Mouse (Mus musculus): ENCODE results near the gene Ckb. TPM values are rescaled to one million over a fixed set of nuclear protein-coding genes. Genes with fewer than 3 reads are reported as not detected.

Gene Ckb
- polyA plus RNA-seq, 1 experiment from 2014 or later = 2,773 TPM

DNA sequence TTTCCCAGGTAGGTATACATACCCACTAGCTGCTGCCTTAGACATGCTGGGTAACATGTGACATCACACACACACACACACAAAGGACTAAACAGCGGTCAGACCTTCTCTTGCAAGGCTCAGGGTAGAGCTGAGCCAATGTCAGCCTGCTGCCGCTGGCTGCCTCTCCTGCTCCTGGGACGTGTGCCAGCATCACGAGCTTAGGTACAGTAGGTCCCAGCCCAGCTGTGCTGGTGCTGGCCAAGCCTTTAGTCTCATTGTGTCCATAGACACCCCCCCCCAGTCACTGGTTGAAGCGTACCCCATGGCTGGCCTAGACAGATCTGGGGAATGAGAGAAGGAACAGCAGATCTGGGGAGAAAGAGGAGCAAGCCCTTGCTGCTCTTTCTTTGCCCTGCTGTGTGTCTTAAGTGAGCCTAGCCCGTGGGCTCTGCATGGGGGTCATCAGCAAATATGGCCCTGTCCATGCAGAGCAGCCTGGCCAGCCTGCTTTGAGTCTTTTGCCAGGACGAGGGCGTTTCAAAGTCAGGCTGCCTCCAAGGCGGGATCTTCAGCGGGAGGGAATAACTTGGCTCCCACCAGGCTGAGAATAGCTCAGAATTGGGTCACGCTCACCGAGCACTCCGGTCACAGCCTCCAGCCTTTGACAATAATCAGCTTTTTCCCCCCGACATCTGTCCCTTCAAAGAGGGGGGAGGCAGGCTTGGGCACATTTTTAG is 15.4 kb upstream of the Ckb start:
- Histone ChIP-seq H3K36me3 (peaks cover 20% of the 10 kb centered on the region), H3K27me3 (ENCODE audit: insufficient read depth, poor library complexity, severe bottlenecking) (no peaks in the 10 kb centered on the region), H3K27ac (peak overlapping the region; percentile 98), H3K4me3 (peak overlapping the region; percentile 9; the same call in 1 of the 2 replicates), H3K9me3 (no peaks in the 10 kb centered on the region), H3K4me1 (replicated peaks) (peaks cover 76% of the 10 kb centered on the region)
- DNase-seq (ENCODE audit: low spot score) = peak; percentile 35
- 30% methylated on average over 14 of the region's 14 CpGs for WGBS

DNA sequence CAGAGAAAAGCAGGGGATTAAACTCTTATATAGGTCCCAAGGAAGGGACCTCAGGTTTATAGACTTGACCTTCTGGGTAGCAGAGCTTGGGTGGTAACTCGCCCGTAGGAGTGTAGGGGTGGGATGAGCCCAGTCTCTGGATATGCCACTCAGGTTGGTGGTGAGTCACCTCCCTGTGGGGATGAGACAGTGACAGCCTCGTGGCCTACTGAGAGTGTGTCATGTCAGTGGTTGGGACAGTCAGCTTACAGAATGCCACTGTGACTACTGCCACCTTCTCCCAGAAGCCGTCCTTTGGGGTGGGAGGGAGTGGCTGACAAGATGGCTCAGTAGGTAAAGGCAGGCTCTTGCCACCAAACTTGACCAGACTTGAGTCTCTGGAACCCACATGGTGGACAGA is 14.3 kb upstream of the Ckb start:
- 0 out of 2 replicates have a peak overlapping the region, but pooled peaks have one; percentile 18 for H3K4me3 ChIP-seq
- no peaks in the 10 kb centered on the region for H3K9me3 ChIP-seq
- peaks cover 76% of the 10 kb centered on the region for H3K4me1 ChIP-seq (replicated peaks)
- H3K27me3 ChIP-seq (ENCODE audit: insufficient read depth, poor library complexity, severe bottlenecking) = no peaks in the 10 kb centered on the region
- DNase-seq (ENCODE audit: low spot score) = no peak
- H3K36me3 ChIP-seq = peaks cover 32% of the 10 kb centered on the region
- WGBS = 92% methylated on average over 4 of the region's 4 CpGs
- H3K27ac ChIP-seq = peak overlapping the region; percentile 98

DNA sequence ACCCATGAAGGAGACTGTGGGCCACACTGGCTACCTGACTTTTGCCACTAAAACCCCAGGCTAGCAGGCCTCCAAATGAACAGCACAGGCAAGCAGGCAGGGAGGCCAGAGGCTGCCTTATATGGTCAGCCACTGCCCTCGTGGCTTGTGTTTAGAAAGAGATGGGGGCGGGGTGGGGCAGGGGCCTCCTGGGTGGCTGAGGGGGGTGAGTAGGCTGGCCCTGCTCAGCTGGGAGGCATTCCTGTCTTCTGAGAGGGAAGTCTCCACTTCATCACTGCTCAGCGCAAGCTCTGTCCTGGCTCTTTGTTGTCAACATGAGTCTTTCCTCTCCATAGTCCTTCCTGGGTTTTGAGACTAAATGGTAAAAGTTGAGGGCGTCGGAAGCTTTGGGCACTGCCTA is 10.7 kb upstream of the Ckb start:
- Histone ChIP-seq H3K27me3 (ENCODE audit: insufficient read depth, poor library complexity, severe bottlenecking) (no peaks in the 10 kb centered on the region), H3K36me3 (peaks cover 47% of the 10 kb centered on the region), H3K4me3 (no peak overlapping the region), H3K27ac (peak overlapping the region; percentile 65), H3K4me1 (replicated peaks) (peaks cover 67% of the 10 kb centered on the region), H3K9me3 (no peaks in the 10 kb centered on the region)
- no peak for DNase-seq (ENCODE audit: low spot score)
- WGBS = 64% methylated on average over 5 of the region's 5 CpGs

DNA sequence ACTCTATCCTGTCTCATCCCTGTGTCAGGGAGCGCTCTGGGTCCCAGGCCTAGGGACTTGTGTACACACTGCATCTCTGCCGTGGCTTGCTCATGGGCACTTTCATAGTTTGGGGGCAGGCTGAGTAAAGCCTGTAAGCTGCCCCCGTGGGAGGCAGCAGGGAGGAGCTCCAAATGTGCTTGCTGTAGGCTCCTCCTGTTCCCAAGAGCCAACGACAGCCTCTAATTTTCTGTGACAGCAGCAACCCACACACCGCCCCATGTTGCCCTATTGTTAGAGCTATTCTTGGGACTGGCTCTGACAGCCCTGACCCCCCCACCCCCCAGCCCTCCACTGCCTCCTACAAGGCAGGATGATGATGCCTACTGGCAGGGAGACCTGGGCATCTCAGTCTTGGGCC is 9.9 kb upstream of the Ckb start:
- Histone ChIP-seq H3K36me3 (peaks cover 47% of the 10 kb centered on the region), H3K27me3 (ENCODE audit: insufficient read depth, poor library complexity, severe bottlenecking) (no peaks in the 10 kb centered on the region)
- WGBS = 79% methylated on average over 5 of the region's 5 CpGs

DNA sequence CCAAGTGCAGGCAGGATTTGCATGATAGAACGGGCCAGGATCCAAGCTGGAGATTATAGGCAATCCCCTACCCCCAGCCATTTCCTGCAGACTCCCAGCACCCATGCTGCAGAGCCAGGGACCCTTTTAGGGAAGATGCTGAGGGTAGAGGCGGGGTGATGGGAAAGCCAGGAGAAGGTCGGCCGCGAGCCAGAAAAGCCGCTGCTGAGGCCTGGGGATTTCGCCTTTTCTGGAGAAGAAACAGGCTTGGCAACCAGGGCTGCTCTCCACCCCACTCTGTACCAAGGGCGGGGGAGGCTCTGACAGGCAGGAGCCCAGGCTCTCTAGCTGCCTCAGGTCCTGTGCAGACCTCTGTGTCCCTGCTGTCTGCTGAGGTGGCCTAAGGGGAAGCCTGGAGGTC is 9.2 kb upstream of the Ckb start:
- Histone ChIP-seq H3K9me3 (no peaks in the 10 kb centered on the region), H3K36me3 (peaks cover 47% of the 10 kb centered on the region), H3K4me3 (no peak overlapping the region), H3K27ac (no peak overlapping the region), H3K27me3 (ENCODE audit: insufficient read depth, poor library complexity, severe bottlenecking) (no peaks in the 10 kb centered on the region), H3K4me1 (replicated peaks) (peaks cover 65% of the 10 kb centered on the region)
- DNase-seq (ENCODE audit: low spot score) = no peak
- WGBS = 88% methylated on average over 8 of the region's 8 CpGs

More for the DNA sequence above, 9.9 kb upstream of the Ckb start:
- no peak for DNase-seq (ENCODE audit: low spot score)
- peaks cover 67% of the 10 kb centered on the region for H3K4me1 ChIP-seq (replicated peaks)
- no peak overlapping the region for H3K4me3 ChIP-seq
- H3K27ac ChIP-seq = peak overlapping the region; percentile 65
- H3K9me3 ChIP-seq = no peaks in the 10 kb centered on the region

DNA sequence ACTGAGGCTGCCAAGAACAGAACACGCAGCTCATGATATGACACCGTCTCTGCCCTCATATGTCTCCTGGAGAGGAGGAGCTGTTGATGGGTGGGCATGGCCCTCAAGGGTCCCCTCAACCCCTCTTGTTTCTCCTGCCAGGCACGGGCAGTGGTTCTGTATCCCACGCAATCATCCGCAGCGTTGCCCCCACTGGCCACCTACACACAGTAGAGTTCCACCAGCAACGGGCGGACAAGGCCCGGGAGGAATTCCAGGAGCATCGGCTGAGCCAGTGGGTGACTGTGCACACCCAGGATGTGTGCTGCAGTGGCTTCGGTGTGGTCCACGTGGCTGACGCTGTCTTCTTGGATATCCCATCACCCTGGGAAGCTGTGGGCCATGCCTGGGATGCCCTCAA is 8.5 kb upstream of the Ckb start:
- H3K36me3 ChIP-seq = peaks cover 47% of the 10 kb centered on the region
- no peak for DNase-seq (ENCODE audit: low spot score)
- peaks cover 64% of the 10 kb centered on the region for H3K4me1 ChIP-seq (replicated peaks)
- 95% methylated on average over 13 of the region's 13 CpGs for WGBS
- no peak overlapping the region for H3K4me3 ChIP-seq
- peaks cover 6% of the 10 kb centered on the region for H3K27me3 ChIP-seq (ENCODE audit: insufficient read depth, poor library complexity, severe bottlenecking)
- no peaks in the 10 kb centered on the region for H3K9me3 ChIP-seq
- no peak overlapping the region for H3K27ac ChIP-seq

DNA sequence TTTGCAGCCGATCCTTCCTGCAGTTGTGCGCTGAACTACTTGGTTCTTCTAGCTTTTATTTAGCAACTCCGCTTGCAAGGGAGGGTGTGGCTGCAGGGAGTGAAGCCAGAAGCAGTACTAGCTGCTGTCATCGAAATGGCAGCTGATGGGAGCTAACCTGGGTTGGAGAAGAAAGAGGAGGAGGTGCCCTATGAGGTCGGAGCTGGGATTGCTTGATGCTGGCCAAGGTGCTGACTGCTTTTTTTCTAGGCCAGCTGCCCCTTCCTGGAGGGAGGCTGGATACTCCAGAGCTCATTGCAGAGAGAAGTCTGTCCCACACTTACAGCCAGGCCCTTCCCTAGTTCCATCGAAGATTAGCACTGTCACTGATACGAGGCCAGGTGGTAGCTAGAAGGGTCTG is 6.9 kb upstream of the Ckb start:
- H3K27ac ChIP-seq = peak overlapping the region; percentile 93
- 54% methylated on average over 7 of the region's 7 CpGs for WGBS

DNA sequence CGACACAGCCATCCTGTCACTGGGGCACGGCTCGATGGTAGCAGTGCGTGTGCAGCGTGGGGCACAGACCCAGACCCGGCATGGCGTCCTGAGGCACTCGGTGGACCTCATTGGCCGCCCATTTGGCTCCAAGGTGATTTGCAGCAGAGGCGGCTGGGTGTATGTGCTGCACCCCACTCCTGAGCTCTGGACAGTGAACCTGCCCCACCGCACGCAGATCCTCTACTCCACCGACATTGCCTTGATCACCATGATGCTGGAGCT is 6.5 kb upstream of the Ckb start:
- Histone ChIP-seq H3K4me1 (replicated peaks) (peaks cover 68% of the 10 kb centered on the region), H3K27ac (peak overlapping the region; percentile 93), H3K9me3 (no peaks in the 10 kb centered on the region), H3K27me3 (ENCODE audit: insufficient read depth, poor library complexity, severe bottlenecking) (peaks cover 26% of the 10 kb centered on the region), H3K36me3 (peaks cover 37% of the 10 kb centered on the region), H3K4me3 (peak overlapping the region; percentile 96)
- no peak for DNase-seq (ENCODE audit: low spot score)
- WGBS = 10% methylated on average over 13 of the region's 13 CpGs

More for the DNA sequence above, 6.9 kb upstream of the Ckb start:
- no peak for DNase-seq (ENCODE audit: low spot score)
- peaks cover 41% of the 10 kb centered on the region for H3K36me3 ChIP-seq
- H3K9me3 ChIP-seq = no peaks in the 10 kb centered on the region
- H3K4me1 ChIP-seq (replicated peaks) = peaks cover 68% of the 10 kb centered on the region
- H3K4me3 ChIP-seq = peak overlapping the region; percentile 96
- peaks cover 22% of the 10 kb centered on the region for H3K27me3 ChIP-seq (ENCODE audit: insufficient read depth, poor library complexity, severe bottlenecking)

DNA sequence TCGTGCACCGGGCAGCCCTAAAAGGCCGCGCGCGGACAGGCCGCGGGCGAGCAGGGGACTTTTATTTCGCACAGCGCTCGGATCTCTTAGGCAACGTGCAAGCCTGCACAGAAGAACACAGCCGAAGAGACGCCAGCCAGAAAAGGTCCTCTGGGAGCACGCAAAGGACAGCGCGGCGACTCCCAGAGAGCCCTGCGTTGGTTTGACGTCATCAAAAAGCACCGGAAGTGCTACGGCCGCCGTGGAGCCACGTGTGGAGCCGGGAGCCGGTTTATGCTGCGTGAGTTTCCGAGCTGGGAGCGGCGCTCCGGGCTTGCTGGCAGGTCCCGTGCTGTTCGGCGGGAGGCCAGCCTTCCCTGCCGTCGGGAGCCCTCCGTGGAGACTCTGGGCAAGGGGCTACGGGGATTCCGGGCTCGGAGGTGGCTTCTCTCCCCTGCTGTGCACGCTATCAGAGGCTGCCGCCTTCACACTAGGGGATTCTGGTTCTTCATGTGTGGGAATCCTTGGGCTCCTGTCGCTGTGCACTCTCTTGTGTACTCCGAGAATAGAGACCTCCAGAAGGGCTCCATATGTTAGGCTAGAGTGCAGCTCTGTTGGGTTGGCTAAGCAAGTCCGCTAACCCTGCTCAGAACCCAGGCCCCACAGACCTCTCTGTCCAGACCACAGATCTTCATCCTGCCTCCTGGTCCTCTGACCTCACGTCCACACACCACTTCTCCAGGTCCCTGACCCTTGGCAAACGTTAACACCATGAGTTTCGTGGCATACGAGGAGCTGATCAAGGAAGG is 5.9 kb upstream of the Ckb start, which contains the start of gene Trmt61a:
Trmt61a (plus strand) TSS at position 224 of the 788 bp plus-strand sequence.
- Histone ChIP-seq H3K27me3 (ENCODE audit: insufficient read depth, poor library complexity, severe bottlenecking) (peaks cover 31% of the 10 kb centered on the region), H3K9me3 (no peaks in the 10 kb centered on the region), H3K27ac (peak within 1 kb of the TSS; percentile 93), H3K4me1 (replicated peaks) (peaks cover 66% of the 10 kb centered on the region), H3K36me3 (peaks cover 32% of the 10 kb centered on the region), H3K4me3 (peak within 1 kb of the TSS; percentile 96)
- peak; percentile 94 for DNase-seq (ENCODE audit: low spot score)
- under 1% methylated on average over 51 of the region's 51 CpGs for WGBS

DNA sequence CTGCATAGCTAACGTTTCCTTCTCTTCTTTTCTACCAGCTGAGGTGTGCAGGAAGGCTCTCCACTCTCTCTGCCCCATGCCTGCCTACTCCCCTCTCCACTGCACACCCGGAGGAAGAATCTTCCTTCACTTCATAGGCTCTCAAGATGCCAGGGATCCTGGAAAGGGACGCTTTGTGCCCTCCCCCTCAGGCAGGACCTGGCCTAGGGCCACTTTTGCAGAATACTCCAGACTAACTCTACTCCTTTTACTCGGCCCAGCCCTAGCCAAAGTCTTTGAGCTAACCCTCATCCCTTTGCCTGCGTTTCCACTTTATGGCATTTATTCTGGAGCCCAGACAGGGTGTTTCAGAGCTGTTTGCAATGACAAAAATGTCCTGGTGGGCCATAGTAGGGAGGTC is 5.3 kb upstream of the Ckb start:
- peaks cover 66% of the 10 kb centered on the region for H3K4me1 ChIP-seq (replicated peaks)
- peak overlapping the region; percentile 93 for H3K27ac ChIP-seq
- H3K4me3 ChIP-seq = peak overlapping the region; percentile 96
- no peak for DNase-seq (ENCODE audit: low spot score)
- no peaks in the 10 kb centered on the region for H3K9me3 ChIP-seq
- H3K27me3 ChIP-seq (ENCODE audit: insufficient read depth, poor library complexity, severe bottlenecking) = peaks cover 37% of the 10 kb centered on the region
- H3K36me3 ChIP-seq = peaks cover 25% of the 10 kb centered on the region
- 20% methylated on average over 5 of the region's 5 CpGs for WGBS

DNA sequence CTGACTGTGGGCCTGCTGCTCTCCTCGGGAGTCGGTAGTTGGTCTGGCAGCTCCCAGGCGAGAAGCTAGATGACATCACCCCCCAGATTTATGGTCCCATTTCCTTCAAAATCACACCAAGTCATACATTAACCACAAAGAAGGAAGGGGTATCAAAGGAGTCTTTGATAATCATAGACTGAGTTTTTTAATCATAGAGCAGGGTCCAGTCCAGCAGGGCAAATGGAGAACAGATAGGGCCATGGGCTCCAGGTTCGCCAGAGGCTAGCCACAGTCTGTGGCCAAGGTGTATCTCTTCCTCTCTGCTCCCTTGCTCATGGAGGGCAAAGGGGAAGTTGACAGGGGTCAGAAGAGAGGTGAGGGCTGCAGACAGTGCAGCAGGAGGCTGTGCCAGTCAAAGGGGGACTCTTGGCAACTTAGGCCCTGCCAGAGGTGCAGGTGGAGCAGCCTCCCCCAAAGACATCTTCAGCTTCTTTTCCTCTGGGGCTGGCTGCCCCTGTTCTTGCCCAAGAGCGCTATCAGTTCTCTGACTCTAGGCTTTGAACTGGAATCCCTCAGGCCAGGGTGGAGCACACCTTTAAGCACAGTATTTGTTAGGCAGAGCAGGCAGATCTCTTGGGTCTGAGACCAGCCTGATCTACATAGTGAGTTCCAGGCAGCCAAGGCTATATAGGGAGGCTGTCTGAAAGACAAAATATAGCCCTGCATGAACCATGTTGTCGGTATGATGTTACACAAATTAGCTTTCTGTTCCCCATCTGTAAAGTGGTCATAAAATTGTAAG is 3.9 kb upstream of the Ckb start:
- H3K27me3 ChIP-seq (ENCODE audit: insufficient read depth, poor library complexity, severe bottlenecking) = peaks cover 51% of the 10 kb centered on the region
- WGBS = 85% methylated on average over 6 of the region's 6 CpGs
- H3K27ac ChIP-seq = 0 out of 2 replicates have a peak overlapping the region, but pooled peaks have one; percentile 29
- peaks cover 68% of the 10 kb centered on the region for H3K4me1 ChIP-seq (replicated peaks)
- no peaks in the 10 kb centered on the region for H3K9me3 ChIP-seq
- H3K4me3 ChIP-seq = no peak overlapping the region
- DNase-seq (ENCODE audit: low spot score) = no peak
- peaks cover 17% of the 10 kb centered on the region for H3K36me3 ChIP-seq

DNA sequence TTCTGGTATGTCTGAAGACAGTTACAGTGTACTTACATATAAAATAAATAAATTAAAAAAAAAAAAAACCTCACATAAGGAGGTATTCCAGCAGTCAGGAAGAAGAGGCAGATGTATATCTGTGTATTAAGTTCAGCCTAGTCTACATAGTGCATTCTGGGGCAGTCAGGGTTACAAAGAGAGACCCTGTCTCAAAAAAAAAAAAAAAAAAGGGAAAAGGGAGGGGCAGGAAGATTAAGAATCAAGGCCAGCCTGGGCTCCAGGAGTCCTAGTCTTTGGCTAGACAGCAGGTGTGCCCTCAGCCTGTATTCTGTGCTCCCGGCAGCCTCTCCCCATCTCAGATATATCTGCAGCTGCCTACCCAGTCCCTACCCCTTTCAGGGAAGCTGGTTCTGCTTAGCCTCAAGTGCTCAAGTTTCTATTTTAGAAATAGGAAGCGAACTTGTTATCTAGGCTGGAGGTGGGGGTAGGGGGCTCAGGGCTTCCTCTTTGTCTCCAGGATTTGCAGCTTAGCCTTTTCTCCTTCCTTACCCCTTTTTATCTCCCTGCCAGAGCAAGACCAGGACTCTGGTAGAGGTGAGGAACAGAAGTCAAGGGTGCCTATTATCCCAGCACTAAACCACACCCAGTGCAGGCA is 2.8 kb upstream of the Ckb start:
- Histone ChIP-seq H3K36me3 (peaks cover 17% of the 10 kb centered on the region), H3K27me3 (ENCODE audit: insufficient read depth, poor library complexity, severe bottlenecking) (peaks cover 61% of the 10 kb centered on the region), H3K27ac (0 out of 2 replicates have a peak overlapping the region, but pooled peaks have one; percentile 29), H3K9me3 (no peaks in the 10 kb centered on the region), H3K4me3 (no peak overlapping the region), H3K4me1 (replicated peaks) (peaks cover 70% of the 10 kb centered on the region)
- DNase-seq (ENCODE audit: low spot score) = no peak
- WGBS = 63% methylated on average over 2 of the region's 2 CpGs
